Mouse (Mus musculus): ENCODE data around the gene Kif17.

The Kif17 gene

DNA sequence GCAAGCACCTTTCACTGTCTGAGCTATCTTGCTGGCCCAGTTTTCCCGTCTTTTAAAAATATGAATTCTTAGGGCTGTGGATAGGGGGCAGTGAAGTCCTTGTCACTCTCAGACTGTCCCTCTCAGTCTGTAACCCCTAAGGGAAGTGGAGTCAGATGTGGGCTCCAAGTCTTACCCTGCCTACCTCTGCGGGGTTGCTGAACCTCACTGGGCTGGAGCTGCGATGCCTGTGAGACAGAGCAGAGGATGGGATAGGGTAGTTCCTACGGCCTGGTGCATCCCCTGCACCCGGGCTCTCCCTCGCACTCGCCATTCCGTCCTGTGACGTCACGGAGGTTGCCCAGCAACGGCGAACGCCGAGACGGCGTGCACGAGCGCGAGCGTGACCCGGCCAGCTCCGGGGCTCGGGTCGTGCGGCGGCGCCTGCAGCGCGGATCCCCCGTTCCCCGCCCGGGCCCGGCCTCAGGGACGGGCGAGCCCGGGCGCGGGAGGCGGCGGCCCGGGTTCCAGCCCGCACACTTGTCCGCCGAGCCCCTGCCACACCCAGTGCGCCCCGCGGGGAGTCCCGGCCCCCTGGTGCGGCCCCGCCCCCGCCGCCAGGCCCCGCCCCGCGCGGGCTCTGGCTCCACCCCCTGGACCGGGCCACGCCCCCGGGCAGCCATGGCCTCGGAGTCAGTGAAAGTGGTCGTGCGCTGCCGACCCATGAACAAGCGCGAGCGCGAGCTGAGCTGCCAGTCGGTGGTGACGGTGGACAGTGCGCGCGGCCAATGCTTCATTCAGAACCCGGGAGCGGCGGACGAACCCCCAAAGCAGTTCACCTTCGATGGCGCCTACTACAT lies 11.8 kb downstream of the Kif17 start:
- DNase-seq (ENCODE audit: low spot score in 2 of 2) = peak; percentile 68 to 84

DNA sequence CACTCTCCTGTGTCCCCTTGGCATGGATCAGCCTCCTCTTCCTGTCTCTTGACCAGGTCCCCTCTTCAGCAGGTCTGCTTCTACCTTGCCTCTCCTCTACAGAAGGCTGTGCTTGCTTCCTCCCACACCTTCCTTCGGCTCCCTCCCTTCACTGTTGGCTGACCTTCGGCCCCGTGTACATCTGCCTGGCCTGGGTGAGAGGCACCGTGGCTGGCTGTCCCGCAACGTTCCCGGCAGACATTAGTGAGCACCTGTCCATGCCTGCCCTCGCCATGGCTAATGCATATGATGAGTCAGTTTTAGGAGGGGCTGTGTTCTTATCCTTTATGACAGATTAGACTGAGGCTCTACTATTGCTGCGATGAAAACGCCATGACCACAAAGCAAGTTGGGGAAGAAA lies 17.6 kb downstream of the Kif17 start:
- DNase-seq (ENCODE audit: low spot score in 2 of 2) = no peak

DNA sequence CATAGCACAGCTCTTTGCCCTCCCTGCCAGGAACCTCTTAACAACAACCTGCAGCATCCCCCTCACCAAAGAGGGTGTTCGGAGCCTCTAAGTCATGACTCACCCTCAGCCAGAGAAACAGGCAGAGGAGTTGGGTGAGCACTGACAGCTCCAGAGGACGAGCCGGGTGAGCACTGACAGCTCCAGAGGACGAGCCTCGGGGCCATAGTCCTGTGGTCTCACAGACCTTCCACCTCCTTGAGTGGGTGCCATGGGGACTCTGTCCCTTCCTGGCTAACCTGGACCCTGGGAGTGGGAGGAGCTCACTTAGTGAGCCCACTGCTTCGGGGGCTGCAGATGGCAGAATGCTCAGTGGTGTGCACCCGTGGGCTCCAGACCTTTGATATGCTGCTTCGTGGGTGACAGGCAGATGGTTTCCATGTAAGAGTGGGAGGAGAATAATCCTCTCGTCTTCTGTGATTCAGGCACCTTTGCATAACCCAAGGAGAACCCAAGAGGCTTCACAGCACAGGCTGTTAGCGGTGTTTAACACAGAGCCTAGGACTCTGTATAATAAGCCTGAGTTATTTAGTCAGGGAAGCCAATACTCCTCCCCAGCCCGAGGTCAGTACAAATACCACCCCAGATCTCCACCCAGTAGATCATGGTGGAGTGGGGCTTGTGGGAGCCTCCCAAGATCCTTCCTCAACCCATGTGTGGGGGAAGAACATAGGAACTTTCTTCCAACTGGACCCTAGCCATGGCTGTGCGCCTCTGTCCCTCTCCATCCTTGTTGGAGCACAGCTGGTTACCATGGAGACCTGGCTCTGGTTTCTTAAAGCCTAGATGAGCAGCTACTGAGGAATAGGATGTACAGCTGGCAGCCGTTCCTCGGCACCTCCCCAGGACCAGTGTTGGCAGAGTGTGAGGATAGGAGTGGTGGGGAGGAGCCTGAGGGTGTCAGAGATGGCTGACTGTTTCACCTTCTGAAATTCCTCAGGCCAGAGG lies 22.1 kb downstream of the Kif17 start:
- no peak for DNase-seq (ENCODE audit: low spot score in 2 of 2)

DNA sequence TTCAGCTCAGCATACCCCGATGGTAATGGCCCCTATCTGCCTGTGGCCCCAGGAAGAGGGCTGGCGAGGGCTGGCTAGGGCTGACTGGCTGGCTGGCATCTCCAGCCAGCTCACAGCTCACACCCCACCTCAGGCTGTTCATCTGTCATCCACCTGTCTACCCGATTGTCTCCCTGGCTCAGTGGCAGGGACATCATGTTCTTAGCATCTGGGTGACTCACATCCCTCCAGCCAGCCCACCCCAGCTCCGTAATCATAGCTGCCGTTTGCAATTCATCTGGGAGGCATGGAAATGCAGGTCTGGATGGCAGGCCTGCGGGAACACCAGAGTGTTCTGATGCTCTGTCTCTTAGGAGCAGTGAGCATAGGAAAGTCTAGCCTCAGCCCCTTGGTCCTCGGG lies 28.1 kb downstream of the Kif17 start:
- no peak for DNase-seq (ENCODE audit: low spot score in 2 of 2)

DNA sequence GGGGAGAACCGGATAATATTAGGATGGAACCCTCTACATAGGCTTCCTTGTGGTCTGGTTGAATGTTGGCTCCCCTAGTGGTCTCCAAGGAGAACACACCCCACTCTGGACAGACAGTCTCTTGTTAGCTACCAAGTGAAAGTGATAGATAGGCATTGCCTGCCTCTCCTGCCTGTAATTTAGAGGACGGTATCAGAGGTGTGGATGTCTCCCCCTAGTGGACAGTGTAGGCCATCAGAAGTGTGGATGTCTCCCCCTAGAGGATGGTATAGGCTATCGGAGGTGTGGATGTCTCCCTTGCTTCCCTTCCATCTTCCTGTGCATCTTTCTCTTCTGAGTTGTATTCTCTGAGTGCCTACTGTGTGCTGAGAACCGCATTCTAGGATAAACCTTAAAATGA lies 32.6 kb downstream of the Kif17 start:
- peak in 1 of 2 experiments; percentile 60 for DNase-seq (ENCODE audit: low spot score in 2 of 2)

DNA sequence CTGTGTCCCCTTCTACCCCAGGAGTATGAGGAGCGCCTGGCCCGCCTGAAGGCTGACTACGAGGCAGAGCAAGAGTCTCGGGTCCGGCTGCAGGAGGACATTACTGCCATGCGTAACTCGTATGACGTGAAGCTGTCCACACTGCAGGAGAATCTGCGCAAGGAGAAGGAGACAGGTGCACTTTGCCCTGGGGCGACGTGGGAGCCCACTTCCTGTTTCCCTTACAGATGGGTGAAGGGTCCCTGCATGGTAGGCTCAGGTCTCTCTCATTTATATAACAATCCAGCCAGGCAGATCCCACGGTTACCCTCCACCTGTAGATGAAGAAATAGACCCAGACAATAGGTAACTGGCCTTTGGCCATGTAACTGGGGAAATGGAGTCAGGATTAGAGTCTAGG lies 36.2 kb downstream of the Kif17 start:
- no peak for DNase-seq (ENCODE audit: low spot score in 2 of 2)

DNA sequence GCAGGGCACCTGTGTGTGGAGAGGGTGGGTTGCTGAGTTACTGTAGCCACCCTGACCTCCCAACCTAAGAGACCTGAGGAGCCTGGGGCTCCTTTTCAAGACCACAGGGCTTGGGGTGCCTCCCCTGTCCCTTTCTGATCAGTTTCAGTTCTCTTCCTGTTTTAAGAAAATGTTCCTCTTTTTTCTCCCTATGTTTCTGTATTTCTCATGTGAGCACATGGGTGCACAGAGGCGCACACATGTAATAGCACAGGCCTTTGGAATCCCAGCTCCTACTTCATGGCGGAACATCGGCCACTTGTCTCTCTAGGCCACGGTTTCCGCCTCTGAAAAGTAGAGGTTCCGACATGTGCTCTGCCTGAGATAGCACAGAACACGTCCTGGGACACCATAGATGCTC lies 38.5 kb downstream of the Kif17 start:
- no peak for DNase-seq (ENCODE audit: low spot score in 2 of 2)

DNA sequence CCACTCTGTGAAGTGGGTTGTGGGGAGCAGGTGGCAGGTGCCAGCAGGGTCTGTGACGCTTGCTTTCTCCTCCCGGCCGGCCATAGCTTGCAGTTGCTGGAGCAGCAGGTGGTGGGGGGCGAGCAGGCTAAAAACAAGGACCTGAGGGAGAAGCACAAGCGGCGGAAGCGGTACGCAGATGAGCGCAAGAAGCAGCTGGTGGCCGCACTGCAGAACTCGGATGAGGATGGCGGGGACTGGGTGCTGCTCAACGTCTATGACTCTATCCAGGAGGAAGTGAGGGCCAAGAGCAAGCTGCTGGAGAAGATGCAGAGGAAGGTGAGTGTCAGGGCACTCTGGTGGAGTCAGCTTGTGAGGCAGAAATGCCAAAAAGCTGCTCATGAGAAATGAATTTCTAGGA lies 41.8 kb downstream of the Kif17 start:
- no peak for DNase-seq (ENCODE audit: low spot score in 2 of 2)

DNA sequence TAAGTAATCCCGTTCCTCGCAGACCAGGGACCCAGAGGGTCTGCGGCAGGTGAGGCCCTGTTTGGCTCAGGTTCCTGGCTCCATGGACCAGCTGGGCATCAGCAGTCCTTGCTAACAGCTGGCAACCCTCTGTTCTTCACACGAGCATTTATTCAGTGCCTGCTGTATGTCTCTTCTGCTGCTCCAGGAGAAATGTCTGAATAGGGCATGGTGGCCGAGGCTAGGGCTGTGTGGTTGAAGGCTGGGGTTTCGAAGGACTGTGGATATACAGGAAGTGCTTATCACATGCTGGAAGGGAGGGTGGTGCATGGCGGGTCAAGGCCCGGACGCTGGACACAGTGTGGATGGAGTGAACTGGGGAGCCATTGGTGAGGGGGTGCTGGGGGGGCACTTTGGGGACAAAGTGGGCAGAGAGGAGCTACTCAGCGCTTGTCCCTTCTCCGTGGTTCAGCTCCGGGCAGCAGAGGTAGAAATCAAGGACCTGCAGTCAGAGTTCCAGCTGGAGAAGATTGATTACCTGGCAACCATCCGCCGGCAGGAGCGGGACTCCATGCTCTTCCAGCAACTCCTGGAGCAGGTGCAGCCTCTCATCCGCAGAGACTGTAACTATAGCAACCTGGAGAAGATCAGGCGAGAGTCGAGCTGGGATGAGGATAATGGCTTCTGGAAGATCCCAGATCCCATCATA lies 43.2 kb downstream of the Kif17 start:
- DNase-seq (ENCODE audit: low spot score in 2 of 2) = no peak

DNA sequence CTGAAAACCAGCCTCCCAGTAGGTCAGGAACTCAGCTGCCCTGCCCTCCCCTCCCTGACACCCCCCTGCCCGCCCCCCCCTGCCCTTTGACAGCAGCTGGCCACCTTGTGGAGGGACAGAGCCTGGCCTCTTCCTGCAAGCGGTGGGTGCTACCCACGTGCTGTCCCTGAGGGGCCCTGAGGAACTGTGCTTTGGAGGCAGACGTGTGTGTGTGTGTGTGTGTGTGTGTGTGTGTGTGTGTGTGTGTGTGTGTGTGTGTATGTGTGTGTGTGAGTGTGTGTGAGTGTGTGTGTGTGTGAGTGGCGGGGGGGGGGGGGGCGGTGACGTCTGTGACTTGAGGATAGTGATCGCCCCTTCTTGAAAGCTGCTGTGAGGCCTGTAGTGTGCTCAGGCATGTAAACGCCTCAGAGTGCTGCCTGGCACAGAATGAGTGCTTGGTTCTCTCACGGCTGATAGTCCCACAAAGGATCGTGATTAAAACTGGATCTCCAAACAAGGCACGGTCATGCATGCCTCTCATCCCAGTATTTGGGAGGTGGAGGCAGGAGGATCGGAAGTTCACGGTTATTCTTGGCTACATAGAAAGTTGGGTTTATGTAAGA lies 43.8 kb downstream of the Kif17 start:
- no peak for DNase-seq (ENCODE audit: low spot score in 2 of 2)

DNA sequence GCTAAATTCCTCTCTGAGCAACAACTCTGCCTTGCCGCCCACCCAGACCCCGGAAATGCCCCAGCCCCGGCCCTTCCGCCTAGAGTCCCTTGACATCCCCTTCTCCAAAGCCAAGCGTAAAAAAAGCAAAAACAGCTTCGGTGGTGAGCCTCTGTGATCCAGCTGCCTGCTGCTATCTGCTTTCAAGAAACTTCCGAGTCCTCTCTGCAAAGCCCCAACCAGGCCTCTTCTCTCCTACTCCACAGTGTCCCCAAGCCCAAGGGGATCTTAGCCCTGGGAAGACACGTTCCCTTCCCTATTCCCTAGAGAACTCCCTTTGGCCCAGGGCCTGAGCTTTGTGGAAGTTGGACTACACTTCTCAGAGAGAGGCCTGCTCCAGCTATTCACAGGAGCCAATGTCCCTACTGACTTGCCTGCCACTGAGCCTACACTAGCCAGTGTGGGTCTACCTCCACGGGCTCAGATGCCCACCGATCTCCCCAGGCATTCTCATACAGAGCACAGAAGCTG lies 51.1 kb downstream of the Kif17 start:
- no peak for DNase-seq (ENCODE audit: low spot score in 2 of 2)

DNA sequence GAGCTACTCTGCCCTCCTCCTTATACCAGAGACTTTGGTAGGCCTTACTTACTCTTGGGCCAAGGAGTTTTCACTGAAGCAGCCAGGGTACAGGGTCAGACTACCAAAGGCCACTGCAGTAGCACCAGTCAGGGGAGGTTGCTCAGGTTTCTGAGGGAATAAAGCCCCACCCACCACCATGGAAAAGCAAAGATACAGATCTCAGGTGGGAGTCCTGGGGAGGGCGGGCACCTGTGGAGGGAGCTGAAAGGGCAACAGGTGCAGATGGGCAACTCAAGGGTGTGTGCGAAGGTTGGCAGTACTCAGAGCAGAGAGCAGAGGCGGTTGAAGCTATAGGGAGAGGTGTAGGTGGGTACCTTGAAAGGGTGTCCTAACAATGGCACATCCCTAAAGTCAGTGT lies 52.8 kb downstream of the Kif17 start:
- no peak for DNase-seq (ENCODE audit: low spot score in 2 of 2)

DNA sequence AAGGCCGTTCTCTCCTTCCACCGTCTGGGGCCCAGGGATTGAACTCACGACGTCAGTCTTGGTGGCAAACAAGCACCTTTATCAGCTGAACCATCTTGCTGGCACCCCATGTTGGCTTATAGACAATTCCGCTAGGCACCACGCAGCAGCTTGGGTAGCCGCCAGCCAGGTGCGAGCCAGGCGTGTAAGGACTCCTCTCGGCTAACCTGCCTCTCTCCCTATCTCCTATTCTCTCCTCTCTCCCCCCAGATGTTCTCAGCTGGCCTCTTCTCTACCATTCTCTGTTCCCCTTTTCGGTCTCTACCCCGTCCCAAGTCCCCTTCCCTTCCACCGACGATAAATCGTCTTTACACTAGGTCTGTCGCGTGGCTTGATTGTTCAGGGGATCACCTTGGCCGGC lies 53.5 kb downstream of the Kif17 start:
- no peak for DNase-seq (ENCODE audit: low spot score in 2 of 2)

DNA sequence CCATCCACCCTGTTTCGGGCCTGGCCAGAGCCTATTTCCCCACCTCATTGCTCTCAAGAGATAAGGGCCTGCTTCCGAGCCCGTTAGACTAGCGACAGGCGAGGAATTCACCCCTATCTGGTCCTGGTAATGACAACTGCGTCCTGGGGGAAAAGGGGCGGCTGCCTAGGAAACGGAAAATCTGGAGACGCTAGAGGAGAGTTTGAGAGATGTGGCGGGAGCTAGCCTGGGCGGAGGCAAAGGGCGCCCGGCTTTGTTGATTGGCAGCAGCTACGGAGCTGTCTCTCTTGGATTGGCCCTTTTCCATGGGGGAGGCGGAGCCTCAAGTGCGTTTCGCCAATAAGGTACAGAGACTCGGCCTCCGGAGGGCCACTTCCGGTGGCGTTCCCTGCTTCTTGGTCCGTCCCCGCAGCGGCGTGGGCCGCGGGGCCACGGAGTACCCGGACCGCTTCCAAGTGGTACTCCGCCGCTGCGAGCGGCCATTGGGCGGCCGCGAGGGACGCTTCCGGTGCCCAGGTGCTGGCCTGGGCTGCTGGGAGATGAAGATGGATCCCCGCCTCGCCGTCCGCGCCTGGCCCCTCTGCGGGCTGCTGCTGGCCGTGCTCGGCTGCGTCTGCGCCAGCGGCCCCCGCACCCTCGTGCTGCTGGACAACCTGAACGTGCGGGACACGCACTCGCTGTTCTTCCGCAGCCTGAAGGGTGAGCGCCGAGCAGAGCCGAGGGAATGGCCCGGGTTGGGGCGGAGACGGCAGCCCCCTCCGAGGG lies 54.3 kb downstream of the Kif17 start, which contains the start of gene Ddost:
Gene Ddost (plus strand): TSS at position 391 of the 765 bp plus-strand sequence.
- DNase-seq (ENCODE audit: low spot score in 2 of 2) = peak; percentile 90 to 96

DNA sequence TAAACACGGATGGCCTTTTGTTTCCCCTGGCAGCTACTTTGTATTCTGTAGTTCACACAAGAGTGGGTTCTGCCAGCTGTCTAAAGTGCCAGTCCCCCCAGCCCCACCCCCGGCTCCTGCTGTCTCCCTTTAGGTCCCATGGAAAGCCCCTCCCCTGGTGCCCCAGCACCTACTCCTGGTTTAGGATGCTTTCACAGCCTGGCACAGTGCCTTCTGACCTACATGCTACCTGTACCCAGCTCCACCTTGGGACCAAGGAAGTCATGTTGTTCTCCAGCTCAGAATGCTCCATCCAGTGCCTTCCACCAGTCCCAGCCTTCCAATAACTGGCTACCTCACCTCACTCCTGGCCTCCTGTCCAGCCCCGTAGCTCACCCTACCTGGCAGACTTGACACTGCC lies 56.8 kb downstream of the Kif17 start:
- DNase-seq (ENCODE audit: low spot score in 2 of 2) = no peak

DNA sequence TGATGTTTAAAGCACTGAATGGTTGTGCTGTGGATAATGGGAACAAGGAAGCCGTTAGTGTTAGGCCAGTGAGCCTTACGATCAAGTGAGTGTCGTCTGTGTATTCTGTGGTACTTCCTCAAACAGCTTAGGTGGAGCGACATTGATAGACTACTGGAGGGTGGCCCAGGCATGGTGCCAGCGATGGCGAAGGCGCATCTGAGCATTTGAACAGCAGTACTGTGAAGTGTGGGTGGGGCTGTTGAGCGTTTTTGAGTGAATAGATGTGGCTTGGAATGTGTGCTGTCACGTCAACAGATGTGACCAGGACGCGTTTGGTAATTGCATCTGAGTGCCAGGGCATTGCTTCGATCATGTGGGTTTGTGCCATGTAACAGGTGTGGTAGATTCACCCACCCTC lies 57.5 kb downstream of the Kif17 start:
- no peak for DNase-seq (ENCODE audit: low spot score in 2 of 2)

DNA sequence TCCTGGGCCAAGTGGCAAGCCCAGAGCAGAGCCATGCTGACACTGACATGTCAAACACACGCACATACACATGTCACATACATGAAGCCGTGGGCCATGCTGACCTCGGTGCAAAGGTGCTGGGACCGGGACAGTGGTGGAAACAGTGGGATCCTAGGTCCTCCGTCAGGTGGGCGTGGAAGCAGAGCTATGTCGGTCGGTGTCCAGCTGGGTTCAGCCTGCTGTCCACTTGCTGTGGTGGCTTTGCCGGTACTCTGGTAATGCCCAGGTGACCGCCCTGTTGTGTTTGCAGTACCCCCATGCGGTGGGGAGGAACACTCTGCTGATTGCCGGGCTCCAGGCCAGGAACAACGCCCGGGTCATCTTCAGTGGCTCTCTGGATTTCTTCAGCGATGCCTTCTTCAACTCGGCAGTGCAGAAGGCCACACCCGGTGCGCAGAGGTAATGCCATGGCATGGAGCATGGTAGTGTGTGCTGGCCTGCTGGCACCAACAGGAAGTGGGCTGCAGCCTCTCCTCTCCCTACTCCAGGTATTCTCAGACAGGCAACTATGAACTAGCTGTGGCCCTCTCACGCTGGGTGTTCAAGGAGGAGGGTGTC lies 60.2 kb downstream of the Kif17 start:
- DNase-seq (ENCODE audit: low spot score in 2 of 2) = no peak

DNA sequence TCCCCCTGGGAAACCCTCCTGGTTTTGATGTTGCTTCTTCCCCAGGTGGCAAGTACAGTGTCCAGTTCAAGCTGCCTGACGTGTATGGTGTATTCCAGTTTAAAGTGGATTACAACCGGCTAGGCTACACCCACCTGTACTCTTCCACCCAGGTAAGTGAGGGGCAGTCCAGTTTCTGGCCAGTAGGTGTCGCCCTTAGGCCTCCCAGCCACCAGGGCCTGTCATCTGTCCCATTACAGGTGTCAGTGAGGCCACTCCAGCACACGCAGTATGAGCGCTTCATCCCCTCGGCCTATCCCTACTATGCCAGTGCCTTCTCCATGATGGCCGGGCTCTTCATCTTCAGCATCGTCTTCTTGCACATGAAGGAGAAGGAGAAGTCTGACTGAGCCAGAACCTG lies 61.4 kb downstream of the Kif17 start:
- peak in 1 of 2 experiments; percentile 50 for DNase-seq (ENCODE audit: low spot score in 2 of 2)

DNA sequence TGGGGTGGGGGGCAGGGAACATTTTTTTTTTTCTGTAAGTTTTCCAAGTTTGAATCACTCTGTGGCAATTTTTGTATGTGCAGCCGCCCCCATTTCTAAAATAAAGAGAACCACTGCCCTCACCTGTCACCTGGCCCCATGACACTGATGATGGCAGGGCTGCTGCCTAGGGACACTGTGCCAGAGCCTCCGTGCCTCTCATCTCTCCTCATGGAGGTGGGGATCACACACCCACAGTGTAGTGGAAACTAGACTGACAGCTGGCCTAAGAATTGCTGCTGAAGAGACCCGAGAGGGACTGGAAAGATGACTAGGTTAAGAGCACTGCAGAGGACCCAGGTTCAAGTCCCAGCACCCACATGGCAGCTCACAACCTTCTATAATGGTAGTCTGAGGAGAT lies 61.9 kb downstream of the Kif17 start:
- no peak for DNase-seq (ENCODE audit: low spot score in 2 of 2)

DNA sequence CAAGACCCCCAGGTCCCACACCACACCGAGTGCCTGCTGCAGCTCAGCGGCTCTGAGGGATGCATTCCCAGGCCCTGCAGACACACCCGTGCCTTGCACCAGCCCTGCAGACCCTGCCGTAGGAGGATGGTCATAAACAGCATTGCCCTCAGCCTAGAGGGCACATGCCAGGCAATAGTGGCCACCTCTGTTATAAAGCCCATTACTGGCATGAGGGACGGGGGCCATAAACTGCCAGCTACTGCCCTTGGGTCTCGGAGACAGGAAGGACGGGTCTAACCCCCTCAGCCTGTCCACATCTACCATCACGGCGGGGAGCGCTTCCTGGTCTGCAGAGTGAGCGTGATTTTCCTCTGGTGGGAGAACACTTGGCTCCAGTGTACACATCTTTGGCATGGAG lies 62.8 kb downstream of the Kif17 start:
- DNase-seq (ENCODE audit: low spot score in 2 of 2) = no peak
